Comparison of ENCODE assay signal across 23 mouse cellular contexts in the genomic region with DNA sequence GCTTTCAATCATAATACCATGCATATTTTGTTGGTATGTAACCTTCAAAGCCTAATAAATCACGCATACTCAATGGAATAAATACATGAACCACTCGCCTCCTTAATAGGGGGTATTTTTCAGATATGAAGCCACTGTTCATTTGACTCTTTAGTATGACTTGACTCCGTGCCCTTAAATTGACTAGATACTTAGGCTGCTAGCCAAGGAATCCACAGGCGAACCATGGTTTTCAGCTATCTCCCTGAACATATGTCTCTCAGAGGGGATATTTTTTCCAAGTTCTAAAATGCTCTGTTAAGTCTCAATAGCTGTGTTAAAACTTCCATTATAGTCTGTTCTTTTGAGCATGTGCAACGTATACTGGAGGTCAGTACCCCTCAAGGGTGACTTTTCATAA.
DNase-seq lines count a peak whose midpoint lies in the region; ATAC-seq and TF ChIP-seq lines count a peak whose summit lies in the region.
"Had no signal": no experiment of that assay in that cellular context is flagged by ENCODE, and none has a peak within 500 bp of the region (broad histone marks: within the 10 kb centered on the region; RNA-seq: fewer than 3 reads in every experiment).

No protein-coding gene starts in this region.

- no peak overlapping the region for H3K4me3 ChIP-seq in hindbrain, postnatal 0 days (ENCODE audit: low read length)
- no peak overlapping the region for H3K4me3 ChIP-seq in hindbrain, embryonic 13.5 days
- no peak overlapping the region for H3K4me3 ChIP-seq in lung, embryonic 14.5 days (ENCODE audit: low read depth, low read length)
- H3K4me3 ChIP-seq in lung, adult 2 months (replicated peaks; ENCODE audit: extremely low read depth, low read depth, low read length), result no peak overlapping the region
- H3K4me3 ChIP-seq: embryonic facial prominence, embryonic 13.5 days; forebrain, embryonic 13.5 days; forebrain, embryonic 15.5 days had no signal

- ATAC-seq in hindbrain, postnatal 0 days, result no peak
- ATAC-seq in hindbrain, embryonic 13.5 days (ENCODE audit: low FRiP score), result no peak
- no peak for ATAC-seq in lung, embryonic 14.5 days (ENCODE audit: insufficient read depth)
- ATAC-seq: activated CD4-positive, CD25-positive, alpha-beta regulatory T cell, adult 4 months; CD4-positive, CD25-positive, alpha-beta regulatory T cell, adult 4 months; forebrain, embryonic 13.5 days; forebrain, embryonic 15.5 days; forebrain, postnatal 0 days; Patski had no signal

- H3K9ac ChIP-seq in hindbrain, postnatal 0 days (replicated peaks; ENCODE audit: low read length), result no peak overlapping the region
- no peak overlapping the region for H3K9ac ChIP-seq in hindbrain, embryonic 13.5 days
- H3K9ac ChIP-seq in lung, embryonic 14.5 days, result no peak overlapping the region
- H3K9ac ChIP-seq: embryonic facial prominence, embryonic 13.5 days; forebrain, embryonic 13.5 days; forebrain, embryonic 15.5 days; forebrain, postnatal 0 days had no signal

- no peak overlapping the region for H3K27ac ChIP-seq in hindbrain, postnatal 0 days
- no peak overlapping the region for H3K27ac ChIP-seq in hindbrain, embryonic 13.5 days
- no peak overlapping the region for H3K27ac ChIP-seq in lung, embryonic 14.5 days (ENCODE audit: low read depth)
- H3K27ac ChIP-seq: embryonic facial prominence, embryonic 13.5 days; forebrain, embryonic 13.5 days; forebrain, embryonic 15.5 days had no signal

- TF ChIP-seq CTCF in hindbrain, postnatal 0 days (IDR thresholded peaks at IDR 0.05; ENCODE audit: low read depth), result no peak
- no peak for TF ChIP-seq CTCF in lung, embryonic 14.5 days (IDR thresholded peaks at IDR 0.05; ENCODE audit: low read depth)
- TF ChIP-seq CTCF in lung, adult 2 months (IDR thresholded peaks at IDR 0.05; ENCODE audit: insufficient read depth, low read length), result no peak

- no peaks in the 10 kb centered on the region for H3K4me1 ChIP-seq in hindbrain, postnatal 0 days (ENCODE audit: insufficient read depth, low read length)
- no peaks in the 10 kb centered on the region for H3K4me1 ChIP-seq in hindbrain, embryonic 13.5 days (replicated peaks)
- no peaks in the 10 kb centered on the region for H3K4me1 ChIP-seq in lung, embryonic 14.5 days (ENCODE audit: insufficient read depth)
- H3K4me1 ChIP-seq in lung, adult 2 months (ENCODE audit: control insufficient read depth, insufficient read depth, low read length), result no peaks in the 10 kb centered on the region
- H3K4me1 ChIP-seq: embryonic facial prominence, embryonic 13.5 days; forebrain, embryonic 13.5 days; forebrain, embryonic 15.5 days had no signal

- H3K4me2 ChIP-seq in hindbrain, postnatal 0 days (ENCODE audit: low read depth, low read length), result no peak overlapping the region
- no peak overlapping the region for H3K4me2 ChIP-seq in hindbrain, embryonic 13.5 days
- H3K4me2 ChIP-seq in lung, embryonic 14.5 days, result no peak overlapping the region
- H3K4me2 ChIP-seq: embryonic facial prominence, embryonic 13.5 days; forebrain, embryonic 13.5 days; forebrain, embryonic 15.5 days had no signal

- 52% methylated on average over 5 of the region's 5 CpGs for WGBS in hindbrain, postnatal 0 days
- WGBS in hindbrain, embryonic 13.5 days, result 83% methylated on average over 5 of the region's 5 CpGs
- WGBS in lung, embryonic 14.5 days, result 62% methylated on average over 5 of the region's 5 CpGs
- 64% methylated on average over 5 of the region's 5 CpGs for WGBS in lung, adult 2 months

- no peaks in the 10 kb centered on the region for H3K9me3 ChIP-seq in hindbrain, postnatal 0 days (ENCODE audit: low read length)
- H3K9me3 ChIP-seq in hindbrain, embryonic 13.5 days, result no peaks in the 10 kb centered on the region
- no peaks in the 10 kb centered on the region for H3K9me3 ChIP-seq in lung, embryonic 14.5 days (ENCODE audit: low read depth, low read length)
- H3K9me3 ChIP-seq: embryonic facial prominence, embryonic 13.5 days; forebrain, embryonic 13.5 days; forebrain, embryonic 15.5 days; G1E had no signal

- DNase-seq in cerebellum, postnatal 10 days, result peak; percentile 44 to 62
- no peak for DNase-seq in cerebellum, adult 11 months
- peak; percentile 2 for DNase-seq in cerebellum, postnatal 36 days
- no peak for DNase-seq in cerebellum, adult 8-10 months
- DNase-seq in hindbrain, postnatal 0 days (ENCODE audit: low spot score), result peak; percentile 7
- peak; percentile 2 for DNase-seq in lung, embryonic 14.5 days
- no peak for DNase-seq in lung, adult 2 months
- DNase-seq: adrenal gland, adult 8-10 months; adrenal gland, postnatal 14 days; adrenal gland, postnatal 36 days; B cell, adult 2 months; cerebellum, adult 18-20 months; cerebellum, adult 9-11 months; forebrain, postnatal 0 days had no signal

- H3K27me3 ChIP-seq in hindbrain, postnatal 0 days (ENCODE audit: insufficient read depth, low read length), result no peaks in the 10 kb centered on the region
- H3K27me3 ChIP-seq in hindbrain, embryonic 13.5 days, result no peaks in the 10 kb centered on the region
- no peaks in the 10 kb centered on the region for H3K27me3 ChIP-seq in lung, embryonic 14.5 days (ENCODE audit: insufficient read depth, low read length)
- H3K27me3 ChIP-seq: CH12.LX; embryonic facial prominence, embryonic 13.5 days; forebrain, embryonic 13.5 days; forebrain, embryonic 15.5 days; Patski had no signal

- no peaks in the 10 kb centered on the region for H3K36me3 ChIP-seq in hindbrain, postnatal 0 days (ENCODE audit: insufficient read depth, low read length)
- no peaks in the 10 kb centered on the region for H3K36me3 ChIP-seq in hindbrain, embryonic 13.5 days
- H3K36me3 ChIP-seq in lung, embryonic 14.5 days (ENCODE audit: insufficient read depth), result no peaks in the 10 kb centered on the region
- H3K36me3 ChIP-seq: embryonic facial prominence, embryonic 13.5 days; forebrain, embryonic 15.5 days; G1E had no signal

- no peak for TF ChIP-seq POLR2A in lung, adult 2 months (IDR thresholded peaks at IDR 0.05; ENCODE audit: borderline replicate concordance, extremely low read depth, low read depth, low read length)

Comparison
In these comparisons a context has a peak if more than half of its experiments do, and no peak if none do; other contexts are left out.
1. DNase-seq: peak in cerebellum, postnatal 10 days (2 of 2), cerebellum, postnatal 36 days (2 of 2), hindbrain, postnatal 0 days (single experiment) and lung, embryonic 14.5 days (single experiment); none in cerebellum, adult 11 months (single experiment), cerebellum, adult 8-10 months (single experiment) and lung, adult 2 months (single experiment).